In the genomic region with DNA sequence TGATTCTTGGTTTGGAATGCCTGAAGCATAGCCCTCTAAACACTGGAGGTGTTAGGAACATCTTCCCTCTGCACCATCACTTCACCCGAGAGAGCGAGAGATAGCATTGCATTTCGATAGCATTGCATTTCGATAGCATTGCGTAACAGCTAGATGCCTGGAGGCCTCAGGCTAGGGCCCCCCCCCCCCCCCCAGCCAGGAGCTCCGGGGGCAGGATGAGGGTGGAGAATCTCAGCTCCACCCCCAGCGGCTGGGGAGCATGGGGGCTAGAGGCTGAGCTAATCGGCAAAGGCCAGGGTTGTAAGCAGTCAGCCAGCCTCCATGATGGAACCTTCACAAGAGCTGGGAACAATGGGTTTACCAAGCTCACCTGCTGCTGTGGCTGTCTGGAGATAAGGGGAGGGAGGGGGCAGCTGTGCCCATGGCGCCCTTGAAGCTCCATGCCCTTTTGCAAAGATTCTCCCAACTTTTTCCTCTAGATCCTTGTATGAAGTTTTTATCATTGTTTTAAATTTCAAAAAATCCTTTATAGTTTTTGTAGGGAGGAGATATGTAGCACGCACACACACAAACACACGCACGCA, we compare ENCODE assay signal across 9 mouse cellular contexts. TPM values are rescaled to one million over a fixed set of nuclear protein-coding genes. Genes with fewer than 3 reads are reported as not detected.
DNase-seq lines count a peak whose midpoint lies in the region; ATAC-seq and TF ChIP-seq lines count a peak whose summit lies in the region.
"Had no signal": no experiment of that assay in that cellular context is flagged by ENCODE, and none has a peak within 500 bp of the region (broad histone marks: within the 10 kb centered on the region; RNA-seq: fewer than 3 reads in every experiment).

No protein-coding gene starts in this region.

- H3K9ac ChIP-seq in forebrain, embryonic 14.5 days (ENCODE audit: low read length) = no peak overlapping the region; the same call in 1 of the 2 replicates
- no peak overlapping the region for H3K9ac ChIP-seq in forebrain, embryonic 11.5 days (ENCODE audit: low read length)
- no peak overlapping the region for H3K9ac ChIP-seq in neural tube, embryonic 11.5 days (ENCODE audit: low read length)
- H3K9ac ChIP-seq in liver, embryonic 12.5 days = no peak overlapping the region
- no peak overlapping the region for H3K9ac ChIP-seq in stomach, postnatal 0 days (ENCODE audit: low read length)

- H3K27me3 ChIP-seq in forebrain, embryonic 14.5 days (replicated peaks; ENCODE audit: control insufficient read depth, insufficient read depth, low read length) = no peaks in the 10 kb centered on the region
- H3K27me3 ChIP-seq in forebrain, embryonic 11.5 days (ENCODE audit: control insufficient read depth, insufficient read depth, low read length) = no peaks in the 10 kb centered on the region
- no peaks in the 10 kb centered on the region for H3K27me3 ChIP-seq in neural tube, embryonic 11.5 days (ENCODE audit: control insufficient read depth, insufficient read depth, low read length)
- peaks cover 3% of the 10 kb centered on the region for H3K27me3 ChIP-seq in liver, embryonic 12.5 days (replicated peaks)
- H3K27me3 ChIP-seq in stomach, postnatal 0 days (ENCODE audit: control insufficient read depth, insufficient read depth, low read length) = no peaks in the 10 kb centered on the region

- no peaks in the 10 kb centered on the region for H3K9me3 ChIP-seq in forebrain, embryonic 14.5 days (replicated peaks; ENCODE audit: control insufficient read depth, low read length)
- H3K9me3 ChIP-seq in forebrain, embryonic 11.5 days (ENCODE audit: control insufficient read depth, low read length) = no peaks in the 10 kb centered on the region
- no peaks in the 10 kb centered on the region for H3K9me3 ChIP-seq in neural tube, embryonic 11.5 days (ENCODE audit: control insufficient read depth, low read length)
- no peaks in the 10 kb centered on the region for H3K9me3 ChIP-seq in liver, embryonic 12.5 days (replicated peaks)
- no peaks in the 10 kb centered on the region for H3K9me3 ChIP-seq in stomach, postnatal 0 days (ENCODE audit: control insufficient read depth, low read length)

- H3K27ac ChIP-seq in forebrain, embryonic 14.5 days (ENCODE audit: low read depth, low read length) = no peak overlapping the region
- no peak overlapping the region for H3K27ac ChIP-seq in forebrain, embryonic 11.5 days (ENCODE audit: low read depth, low read length)
- peak overlapping the region; percentile 20; the same call in 1 of the 2 replicates for H3K27ac ChIP-seq in neural tube, embryonic 11.5 days (ENCODE audit: low read depth, low read length)
- no peak overlapping the region for H3K27ac ChIP-seq in liver, embryonic 12.5 days
- peak overlapping the region; percentile 49 for H3K27ac ChIP-seq in stomach, postnatal 0 days (replicated peaks)

- TF ChIP-seq EP300 in stomach, postnatal 0 days (optimal IDR thresholded peaks at IDR 0.05) = no peak

- H3K36me3 ChIP-seq in forebrain, embryonic 14.5 days (ENCODE audit: control insufficient read depth, insufficient read depth, low read length) = peaks cover 3% of the 10 kb centered on the region; the same call in 1 of the 2 replicates
- H3K36me3 ChIP-seq in forebrain, embryonic 11.5 days (ENCODE audit: control insufficient read depth, insufficient read depth, low read length) = no peaks in the 10 kb centered on the region
- H3K36me3 ChIP-seq in neural tube, embryonic 11.5 days (ENCODE audit: control insufficient read depth, insufficient read depth, low read length) = no peaks in the 10 kb centered on the region
- H3K36me3 ChIP-seq in liver, embryonic 12.5 days = no peaks in the 10 kb centered on the region
- H3K36me3 ChIP-seq in stomach, postnatal 0 days (ENCODE audit: control insufficient read depth, insufficient read depth, low read length) = no peaks in the 10 kb centered on the region

- ATAC-seq in forebrain, embryonic 14.5 days = peak; percentile 21; the same call in 1 of the 2 replicates
- ATAC-seq in forebrain, embryonic 11.5 days (replicated peaks; ENCODE audit: low FRiP score) = no peak
- no peak for ATAC-seq in neural tube, embryonic 11.5 days (ENCODE audit: insufficient read depth, low FRiP score, low TSS enrichment)
- no peak for ATAC-seq in liver, embryonic 12.5 days
- ATAC-seq in stomach, postnatal 0 days (ENCODE audit: low FRiP score, low TSS enrichment) = peak; percentile 57; the same call in 1 of the 2 replicates

- 49% methylated on average over 12 of the region's 12 CpGs for WGBS in forebrain, embryonic 14.5 days
- 51% methylated on average over 12 of the region's 12 CpGs for WGBS in forebrain, embryonic 11.5 days
- WGBS in neural tube, embryonic 11.5 days = 42% methylated on average over 12 of the region's 12 CpGs
- 34% methylated on average over 11 of the region's 12 CpGs for WGBS in liver, embryonic 12.5 days (ENCODE audit: insufficient replicate concordance)
- WGBS in stomach, postnatal 0 days = 35% methylated on average over 12 of the region's 12 CpGs

- DNase-seq in forebrain, embryonic 14.5 days (ENCODE audit: low spot score) = no peak
- DNase-seq in forebrain, embryonic 11.5 days (ENCODE audit: low spot score) = no peak
- DNase-seq in neural tube, embryonic 11.5 days (ENCODE audit: low spot score) = no peak
- no peak for DNase-seq in neural tube, embryonic 10.5 days (ENCODE audit: extremely low spot score, low spot score)
- peak; percentile 22 for DNase-seq in stomach, postnatal 0 days (ENCODE audit: low spot score)
- no peak for DNase-seq in spleen, postnatal 14 days (ENCODE audit: low spot score in 2 of 2)
- DNase-seq in gastrocnemius, adult 8-10 months (ENCODE audit: low spot score in 2 of 2) = no peak
- DNase-seq: B cell, adult 2 months had no signal

- no peak overlapping the region for H3K4me3 ChIP-seq in forebrain, embryonic 14.5 days (ENCODE audit: low read depth, low read length)
- H3K4me3 ChIP-seq in forebrain, embryonic 11.5 days (ENCODE audit: low read depth, low read length) = no peak overlapping the region
- no peak overlapping the region for H3K4me3 ChIP-seq in neural tube, embryonic 11.5 days (ENCODE audit: low read depth, low read length)
- no peak overlapping the region for H3K4me3 ChIP-seq in liver, embryonic 12.5 days
- no peak overlapping the region for H3K4me3 ChIP-seq in stomach, postnatal 0 days (ENCODE audit: low read depth, low read length)

- peaks cover 31% of the 10 kb centered on the region for H3K4me1 ChIP-seq in forebrain, embryonic 14.5 days (ENCODE audit: control insufficient read depth, insufficient read depth, low read length)
- H3K4me1 ChIP-seq in forebrain, embryonic 11.5 days (replicated peaks; ENCODE audit: control insufficient read depth, insufficient read depth, low read length) = peaks cover 5% of the 10 kb centered on the region; the same call in 1 of the 2 replicates
- H3K4me1 ChIP-seq in neural tube, embryonic 11.5 days (ENCODE audit: control insufficient read depth, insufficient read depth, low read length) = peaks cover 35% of the 10 kb centered on the region
- peaks cover 15% of the 10 kb centered on the region; the same call in 1 of the 2 replicates for H3K4me1 ChIP-seq in liver, embryonic 12.5 days
- H3K4me1 ChIP-seq in stomach, postnatal 0 days (replicated peaks; ENCODE audit: control insufficient read depth, insufficient read depth) = peaks cover 14% of the 10 kb centered on the region

- no peak overlapping the region for H3K4me2 ChIP-seq in forebrain, embryonic 14.5 days (ENCODE audit: low read length)
- H3K4me2 ChIP-seq in forebrain, embryonic 11.5 days (ENCODE audit: low read depth, low read length, severe bottlenecking) = no peak overlapping the region
- H3K4me2 ChIP-seq in neural tube, embryonic 11.5 days (ENCODE audit: low read depth) = no peak overlapping the region
- peak overlapping the region; percentile 15 for H3K4me2 ChIP-seq in liver, embryonic 12.5 days
- H3K4me2 ChIP-seq in stomach, postnatal 0 days (replicated peaks; ENCODE audit: low read depth) = peak overlapping the region; percentile 20; the same call in 1 of the 2 replicates

- no peak for TF ChIP-seq CTCF in stomach, postnatal 0 days (IDR thresholded peaks at IDR 0.05; ENCODE audit: low read depth)

RNA-seq across cellular contexts. Expression of a gene that starts 8.2 kb away (rescaled TPM):
- 36.9 and 45.8 TPM in 2 replicates for polyA plus RNA-seq in forebrain, embryonic 14.5 days (2014; fragmentation: Nextera tagmentation; extraction: Ambion mirVana)
- 30.4 and 32.5 TPM in 2 replicates for polyA plus RNA-seq in forebrain, embryonic 11.5 days (2014; fragmentation: Nextera tagmentation; extraction: Ambion mirVana)
- 57.8 and 61.8 TPM in 2 replicates for polyA plus RNA-seq in neural tube, embryonic 11.5 days (2014; fragmentation: Nextera tagmentation; extraction: Ambion mirVana)
- polyA plus RNA-seq in liver, embryonic 12.5 days (2016; fragmentation: Nextera tagmentation; extraction: Ambion mirVana) = 2.6 and 2.7 TPM in 2 replicates
- polyA plus RNA-seq in stomach, postnatal 0 days (2015; fragmentation: Nextera tagmentation; extraction: Ambion mirVana) = 9.3 and 9.4 TPM in 2 replicates
- 1 to 10 TPM; 5.5 to 7.5 (median 5.8) TPM for total RNA-seq in gastrocnemius, adult 8-10 months (2022)

Comparison
In these comparisons a context has a peak if more than half of its experiments do, and no peak if none do; other contexts are left out.
1. ATAC-seq: peak in forebrain, embryonic 14.5 days (single experiment) and stomach, postnatal 0 days (single experiment); none in forebrain, embryonic 11.5 days (single experiment), neural tube, embryonic 11.5 days (single experiment) and liver, embryonic 12.5 days (single experiment).
2. H3K27ac ChIP-seq: peak in neural tube, embryonic 11.5 days (single experiment) and stomach, postnatal 0 days (single experiment); none in forebrain, embryonic 14.5 days (single experiment), forebrain, embryonic 11.5 days (single experiment) and liver, embryonic 12.5 days (single experiment).
3. H3K4me2 ChIP-seq: peak in liver, embryonic 12.5 days (single experiment) and stomach, postnatal 0 days (single experiment); none in forebrain, embryonic 14.5 days (single experiment), forebrain, embryonic 11.5 days (single experiment) and neural tube, embryonic 11.5 days (single experiment).